Mouse (Mus musculus): ENCODE results near the gene Cobl.

The Cobl gene

GRCm38 (mm10) chr11:12227343-12227742 is 237.4 kb downstream of the Cobl start:
- DNase-seq (ENCODE audit: low read depth, low spot score): no peak

- DNase-seq (ENCODE audit: low read depth, low spot score): no peak
Observed at GRCm38 (mm10) chr11:12219594-12220530, 244.9 kb downstream of the Cobl start.

DNA sequence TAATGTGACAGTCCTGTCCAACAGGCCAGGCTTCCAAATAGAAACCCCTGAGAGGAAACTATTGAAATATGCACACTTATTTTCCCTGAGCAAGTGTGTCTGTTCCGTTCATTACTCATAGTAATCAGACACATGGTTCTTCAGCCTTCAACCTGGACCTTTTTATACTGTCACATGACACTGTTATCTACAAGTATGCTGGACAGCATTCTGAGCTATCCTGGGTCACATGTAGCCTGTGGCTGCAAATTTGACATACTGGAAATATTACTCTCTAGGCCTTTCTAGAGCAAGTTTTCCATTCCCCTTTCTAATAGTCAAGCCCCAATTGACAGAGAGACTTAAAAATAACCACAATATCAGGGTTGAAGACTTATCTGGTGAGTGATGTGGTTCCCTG is 247.9 kb downstream of the Cobl start:
- no peak for DNase-seq (ENCODE audit: low read depth, low spot score)

DNA sequence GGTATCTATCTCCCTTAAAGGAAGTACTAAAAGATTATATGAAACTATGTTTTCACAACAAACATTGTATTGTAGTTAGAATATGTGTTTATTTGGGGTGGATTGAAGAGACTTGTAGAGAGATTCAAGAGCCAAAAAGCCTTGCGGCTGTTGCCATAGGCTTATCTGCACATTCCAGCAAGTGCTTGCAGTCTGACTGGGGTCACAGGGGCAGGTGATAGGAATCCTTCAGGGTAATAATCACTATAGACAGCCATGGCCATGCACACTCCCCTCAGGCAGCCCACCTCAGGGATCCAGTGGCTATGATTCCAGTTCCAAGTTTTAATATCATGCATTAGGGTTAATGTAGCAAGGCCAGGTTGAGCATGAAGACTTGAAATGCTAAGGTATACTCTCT is 249.2 kb downstream of the Cobl start:
- no peak for DNase-seq (ENCODE audit: low read depth, low spot score)

DNA sequence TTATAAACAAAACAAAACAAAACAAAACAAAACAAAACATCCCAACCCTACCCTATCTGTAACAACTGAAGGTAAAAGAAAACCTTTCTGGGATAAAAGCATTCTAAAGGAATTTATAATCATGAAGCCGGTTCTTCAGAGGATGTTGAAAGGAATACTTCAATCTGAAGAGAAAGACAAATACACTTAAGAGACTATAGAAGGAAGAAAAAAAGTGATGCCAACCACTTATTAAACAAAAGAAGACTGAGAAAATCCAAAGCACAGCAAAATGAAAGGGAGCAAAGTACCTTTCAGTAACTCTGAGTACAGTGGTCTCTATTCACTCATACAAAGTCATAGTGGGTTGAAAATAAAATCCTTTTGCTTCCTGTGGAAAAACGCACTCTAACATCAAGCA is 256.2 kb downstream of the Cobl start:
- DNase-seq (ENCODE audit: low read depth, low spot score): no peak

DNA sequence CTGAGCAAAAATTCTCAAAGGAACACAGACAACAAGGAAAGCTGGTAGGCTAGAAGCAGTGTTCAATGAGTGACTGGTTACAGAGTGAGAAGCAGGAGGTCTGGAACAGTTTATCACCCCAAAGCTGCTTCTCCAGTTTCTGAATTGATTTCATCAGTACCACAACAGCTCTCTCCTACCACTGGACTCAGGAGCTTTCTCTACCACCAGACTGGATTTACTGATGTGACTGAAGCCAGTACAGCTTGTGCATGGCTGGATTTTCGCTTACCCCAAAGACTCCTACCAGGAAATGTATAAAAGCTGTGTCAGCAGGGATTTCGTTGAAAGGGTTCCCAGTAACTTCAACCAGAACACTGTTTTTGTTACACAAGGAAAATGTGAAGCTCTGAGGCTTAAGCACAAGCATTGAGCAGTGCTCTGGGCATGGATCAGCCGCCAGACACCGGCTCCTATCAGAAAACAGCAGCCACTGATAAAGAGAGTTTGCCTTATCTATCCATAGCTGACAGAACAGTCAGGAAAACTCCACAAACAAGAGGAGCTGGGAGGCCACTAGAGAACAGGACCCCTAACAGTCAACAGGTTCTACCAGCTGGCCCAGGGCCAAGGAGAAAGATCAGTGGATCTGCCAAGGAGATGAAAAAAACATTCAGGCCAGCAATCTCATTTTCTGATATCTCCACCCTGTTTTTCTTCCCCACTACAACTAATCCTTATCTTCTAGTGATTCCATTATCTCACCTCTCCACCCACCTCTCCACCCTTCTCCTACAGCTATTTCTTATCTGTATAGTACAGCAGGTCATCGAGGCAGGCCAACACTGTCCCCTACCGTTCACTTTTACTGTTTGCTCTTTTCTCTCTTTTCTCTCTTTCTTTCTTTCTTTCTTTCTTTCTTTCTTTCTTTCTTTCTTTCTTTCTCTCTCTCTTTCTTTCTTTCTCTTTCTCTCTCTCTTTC is 259.3 kb downstream of the Cobl start:
- no peak for DNase-seq (ENCODE audit: low read depth, low spot score)

GRCm38 (mm10) chr11:12199441-12199840 is 265.3 kb downstream of the Cobl start:
- DNase-seq (ENCODE audit: low read depth, low spot score): no peak

DNA sequence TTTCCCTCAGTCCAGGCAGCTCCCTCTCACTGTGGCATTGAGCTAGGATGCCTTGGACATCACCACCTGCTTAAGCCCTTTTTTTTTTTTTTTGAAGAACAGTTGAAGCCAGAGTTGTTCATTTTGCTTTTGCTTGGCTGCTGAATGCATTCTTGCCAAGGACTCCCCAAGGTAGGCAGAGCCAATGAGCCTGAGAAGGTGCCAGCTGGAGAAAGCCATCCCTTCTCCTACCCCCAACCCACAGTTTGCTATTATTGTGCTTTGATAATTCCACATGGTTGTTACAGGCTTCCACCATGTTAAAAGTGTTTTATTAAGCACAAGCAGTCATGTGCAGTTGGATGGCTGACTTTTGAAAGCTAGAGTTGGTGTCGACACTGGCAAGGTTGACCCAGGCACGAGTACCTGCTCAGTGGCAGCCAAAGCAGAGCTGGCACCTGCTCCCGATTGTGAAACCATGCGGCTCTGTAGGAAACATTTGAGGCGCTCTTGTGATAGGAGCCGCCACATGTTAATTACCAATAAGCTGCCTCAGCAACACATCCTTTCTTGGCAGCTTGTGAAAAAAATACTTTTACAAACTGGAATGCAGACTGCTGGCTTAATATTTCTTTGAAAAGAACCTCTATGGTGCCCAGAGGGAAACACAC is 265.9 kb downstream of the Cobl start:
- DNase-seq (ENCODE audit: low read depth, low spot score): no peak

GRCm38 (mm10) chr11:12198017-12198416 is 266.7 kb downstream of the Cobl start:
- DNase-seq (ENCODE audit: low read depth, low spot score): no peak

DNA sequence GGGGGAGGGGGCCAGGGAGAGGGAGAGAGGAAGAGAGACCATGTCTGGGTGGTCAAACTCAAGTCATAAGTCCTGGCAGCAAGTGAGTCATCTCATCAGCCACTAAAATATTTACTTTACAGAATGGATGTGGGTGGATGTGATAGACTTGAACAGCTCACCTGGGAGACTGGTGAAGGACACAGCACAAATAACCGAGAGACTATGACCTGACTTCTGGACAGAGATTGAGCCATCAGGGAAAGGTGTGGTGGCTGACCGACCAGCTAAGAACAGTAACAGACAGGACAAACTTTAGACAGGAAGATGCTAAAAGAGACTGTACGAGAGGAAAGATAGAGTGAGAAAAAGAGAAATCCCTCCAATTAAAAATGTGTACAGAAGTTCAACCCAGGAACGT is 267.2 kb downstream of the Cobl start:
- no peak for DNase-seq (ENCODE audit: low read depth, low spot score)

GRCm38 (mm10) chr11:12195390-12195789 is 269.4 kb downstream of the Cobl start:
- DNase-seq (ENCODE audit: low read depth, low spot score): no peak

GRCm38 (mm10) chr11:12193369-12193768 is 271.4 kb downstream of the Cobl start:
- DNase-seq (ENCODE audit: low read depth, low spot score): no peak

GRCm38 (mm10) chr11:12191386-12191785 is 273.4 kb downstream of the Cobl start:
- DNase-seq (ENCODE audit: low read depth, low spot score): no peak

GRCm38 (mm10) chr11:12190417-12190816 is 274.3 kb downstream of the Cobl start:
- DNase-seq (ENCODE audit: low read depth, low spot score): no peak
